Mouse (Mus musculus) heart, embryonic 14.5 days (tissue): ENCODE results near the gene Gpc3. TPM values are rescaled to one million over a fixed set of nuclear protein-coding genes. Genes with fewer than 3 reads are reported as not detected.

ENCODE experiments used
- ATAC-seq: fragments of 200-750 bp; cut with Nextera tagmentation; 2 replicates; pipeline ENCODE4 v1.8.0; 2017; ENCODE audit warnings: low read depth, moderate TSS enrichment; ENCODE audit not compliant: insufficient number of reproducible peaks, insufficient read depth, low FRiP score
- H3K27ac ChIP-seq, 2 experiments: fragments of 200-500 bp in 1 of 2; fragments of 300-500 bp in 1 of 2; sonication (generic) in 1 of 2; replicated peaks in 1 of 2; 2 replicates each; pipeline ENCODE4 v1.5.1; 2012 to 2014; ENCODE audit warnings: low read depth in 2 of 2, low read length in 2 of 2, control low read depth in 1 of 2, mild to moderate bottlenecking in 1 of 2, mixed read lengths in 1 of 2; ENCODE audit not compliant: control insufficient read depth in 1 of 2, insufficient read depth in 1 of 2
- H3K27me3 ChIP-seq: fragments of 300-500 bp; sonication (generic); 2 replicates; pipeline ENCODE4 v1.6.1; 2014; ENCODE audit warnings: mild to moderate bottlenecking, low read length, control low read depth; ENCODE audit not compliant: control insufficient read depth, insufficient read depth
- H3K36me3 ChIP-seq: fragments of 300-500 bp; sonication (generic); 2 replicates; pipeline ENCODE4 v1.6.1; 2014; ENCODE audit warnings: mild to moderate bottlenecking, control low read depth, low read length, mixed read lengths; ENCODE audit not compliant: control insufficient read depth, insufficient read depth
- H3K4me1 ChIP-seq, 2 experiments: fragments of 200-500 bp in 1 of 2; fragments of 300-500 bp in 1 of 2; sonication (generic) in 1 of 2; 2 replicates each; pipeline ENCODE4 v1.6.1; 2012 to 2014; ENCODE audit warnings: low read length in 2 of 2, control low read depth in 1 of 2, mixed read lengths in 1 of 2; ENCODE audit not compliant: control insufficient read depth in 2 of 2, insufficient read depth in 2 of 2
- H3K4me2 ChIP-seq: fragments of 300-500 bp; sonication (generic); 2 replicates; pipeline ENCODE4 v1.6.1; 2014; ENCODE audit warnings: mild to moderate bottlenecking, low read length
- H3K4me3 ChIP-seq, 2 experiments: fragments of 200-500 bp in 1 of 2; fragments of 300-500 bp in 1 of 2; sonication (generic) in 1 of 2; 2 replicates each; pipeline ENCODE4 v1.5.1; 2012 to 2014; ENCODE audit warnings: low read length in 2 of 2, mild to moderate bottlenecking in 2 of 2, control low read depth in 1 of 2, low read depth in 1 of 2, moderate library complexity in 1 of 2; ENCODE audit not compliant: control insufficient read depth in 1 of 2, insufficient read depth in 1 of 2
- H3K9ac ChIP-seq: fragments of 300-500 bp; sonication (generic); 2 replicates; pipeline ENCODE4 v1.6.1; 2014; ENCODE audit warnings: mild to moderate bottlenecking, low read length
- H3K9me3 ChIP-seq: fragments of 300-500 bp; sonication (generic); 2 replicates; pipeline ENCODE4 v1.6.1; 2016; ENCODE audit warnings: low read length, control low read depth; ENCODE audit not compliant: control insufficient read depth
- WGBS: fragments of 180-500 bp; shearing (Covaris S2); extraction: QIAGEN DNeasy Blood & Tissue Kit; methylation state at CpG from one replicate; pipeline ENCODE4 v1.1.7; 2014; 5-methylcytosine and 5-hydroxymethylcytosine counted together
- polyA plus RNA-seq: library from polyadenylated mRNA; unstranded; fragments of >200 nt; fragmentation: Nextera tagmentation; extraction: Ambion mirVana; gene quantifications from 2 replicates; pipeline ENCODE4 v1.2.1, GENCODE M21; 2014

Gpc3 gene
- polyA plus RNA-seq, 1 experiment from 2014 or later: 579 TPM

DNA sequence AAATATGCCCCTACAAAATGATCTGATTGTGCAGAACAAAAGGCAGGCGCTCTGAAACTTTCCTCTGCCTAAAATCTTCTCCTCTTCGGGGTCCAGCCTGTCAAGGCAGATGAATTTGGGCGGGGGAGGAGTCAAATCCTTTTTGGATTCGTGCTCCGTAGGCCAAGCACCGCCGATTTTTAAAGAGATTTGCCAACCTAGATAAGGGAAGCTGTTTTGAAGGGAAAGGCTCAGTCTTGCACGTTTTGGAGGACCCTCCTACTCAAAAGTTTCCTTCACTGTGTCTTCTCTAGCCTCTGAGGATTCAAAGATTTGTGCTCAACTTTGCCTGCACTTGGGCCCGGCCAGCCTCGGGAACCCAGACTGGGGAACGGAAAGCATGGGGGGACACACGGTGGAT lies 944 bp downstream of the Gpc3 start:
- WGBS: 16% methylated on average over 12 of the region's 12 CpGs
- H3K27ac ChIP-seq: peak overlapping the region; percentile 40 to 65

GRCm38 (mm10) chrX:52611987-52612670 lies 1.6 kb downstream of the Gpc3 start:
- Histone ChIP-seq H3K4me3 (peak overlapping the region; percentile 49 to 52), H3K4me2 (peak overlapping the region; percentile 68), H3K9me3 (no peaks in the 10 kb centered on the region), H3K4me1 (peaks cover 0 to 4% of the 10 kb centered on the region in 2 experiments; a peak in 2 of 4 replicates), H3K27me3 (no peaks in the 10 kb centered on the region), H3K27ac (peak overlapping the region; percentile 40 to 65; a peak in 3 of 4 replicates), H3K36me3 (no peaks in the 10 kb centered on the region), H3K9ac (peak overlapping the region; percentile 73)
- no peak for ATAC-seq
- WGBS: 20% methylated on average over 28 of the region's 28 CpGs

More for the DNA sequence above, 944 bp downstream of the Gpc3 start:
- H3K9me3 ChIP-seq: no peaks in the 10 kb centered on the region
- H3K4me3 ChIP-seq: peak overlapping the region; percentile 49 to 52
- H3K4me2 ChIP-seq: peak overlapping the region; percentile 68
- no peaks in the 10 kb centered on the region for H3K27me3 ChIP-seq
- no peaks in the 10 kb centered on the region for H3K36me3 ChIP-seq
- no peak for ATAC-seq
- H3K9ac ChIP-seq: peak overlapping the region; percentile 73
- peaks cover 0 to 8% of the 10 kb centered on the region in 2 experiments; a peak in 3 of 4 replicates for H3K4me1 ChIP-seq

DNA sequence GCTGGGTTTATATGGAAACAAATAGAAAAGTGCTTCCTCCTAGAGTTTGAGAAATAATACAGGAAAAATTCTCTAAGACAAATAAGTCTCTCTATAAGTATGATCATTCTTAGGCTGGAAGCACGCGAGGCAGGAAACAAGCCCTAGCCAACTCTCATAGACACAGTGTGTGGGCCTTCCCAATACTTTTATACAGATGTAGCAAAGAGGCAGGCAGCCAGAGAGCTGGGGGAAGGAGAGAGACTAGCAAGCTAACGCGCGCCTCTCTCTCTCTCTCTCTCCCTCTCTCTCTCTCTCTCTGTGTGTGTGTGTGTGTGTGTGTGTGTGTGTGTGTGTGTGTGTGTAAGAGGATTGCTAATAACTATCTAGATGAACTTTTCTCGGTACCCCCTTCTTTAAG lies 2.2 kb downstream of the Gpc3 start:
- Histone ChIP-seq H3K4me1 (peaks cover 0 to 4% of the 10 kb centered on the region in 2 experiments; a peak in 2 of 4 replicates), H3K9me3 (no peaks in the 10 kb centered on the region), H3K4me2 (peak overlapping the region; percentile 68), H3K36me3 (no peaks in the 10 kb centered on the region), H3K27ac (no peak overlapping the region), H3K4me3 (peak overlapping the region; percentile 49 to 52; a peak in 3 of 4 replicates), H3K27me3 (no peaks in the 10 kb centered on the region), H3K9ac (peak overlapping the region; percentile 73)
- ATAC-seq: no peak
- 24% methylated on average over 6 of the region's 6 CpGs for WGBS

GRCm38 (mm10) chrX:52603143-52603542 lies 10.6 kb downstream of the Gpc3 start:
- Histone ChIP-seq H3K27ac (no peak overlapping the region), H3K4me3 (no peak overlapping the region), H3K9me3 (no peaks in the 10 kb centered on the region), H3K4me1 (no peaks in the 10 kb centered on the region), H3K4me2 (no peak overlapping the region), H3K36me3 (peaks cover 5% of the 10 kb centered on the region; the same call in 1 of the 2 replicates), H3K27me3 (no peaks in the 10 kb centered on the region), H3K9ac (no peak overlapping the region)
- no peak for ATAC-seq
- WGBS: 66% methylated on average over 4 of the region's 4 CpGs

- no peak overlapping the region for H3K4me3 ChIP-seq
- no peaks in the 10 kb centered on the region for H3K9me3 ChIP-seq
- peaks cover 2% of the 10 kb centered on the region; the same call in 1 of the 2 replicates for H3K36me3 ChIP-seq
- no peak overlapping the region for H3K4me2 ChIP-seq
- no peak for ATAC-seq
- no peaks in the 10 kb centered on the region for H3K4me1 ChIP-seq
- WGBS: 67% methylated on average over 1 of the region's 1 CpGs
- no peak overlapping the region for H3K27ac ChIP-seq
- no peak overlapping the region for H3K9ac ChIP-seq
- H3K27me3 ChIP-seq: no peaks in the 10 kb centered on the region
Measured at GRCm38 (mm10) chrX:52599246-52599645, 14.5 kb downstream of the Gpc3 start.

- no peak for ATAC-seq
- no peak overlapping the region for H3K27ac ChIP-seq
- 0 out of 2 replicates have a peak, but pooled peaks cover 2% of the 10 kb centered on the region for H3K9me3 ChIP-seq
- no peak overlapping the region for H3K9ac ChIP-seq
- H3K36me3 ChIP-seq: 0 out of 2 replicates have a peak, but pooled peaks cover under 1% of the 10 kb centered on the region
- no peaks in the 10 kb centered on the region for H3K27me3 ChIP-seq
- H3K4me2 ChIP-seq: no peak overlapping the region
- no peak overlapping the region for H3K4me3 ChIP-seq
- H3K4me1 ChIP-seq: no peaks in the 10 kb centered on the region; a peak in 1 of 4 replicates
Measured at GRCm38 (mm10) chrX:52587671-52588070, 26.1 kb downstream of the Gpc3 start.

- Histone ChIP-seq H3K4me2 (no peak overlapping the region), H3K4me1 (peaks cover 0 to 3% of the 10 kb centered on the region in 2 experiments; a peak in 3 of 4 replicates), H3K9me3 (no peaks in the 10 kb centered on the region), H3K9ac (no peak overlapping the region), H3K27me3 (no peaks in the 10 kb centered on the region), H3K36me3 (no peaks in the 10 kb centered on the region), H3K27ac (no peak overlapping the region), H3K4me3 (no peak overlapping the region)
- no peak for ATAC-seq
- WGBS: 79% methylated on average over 4 of the region's 4 CpGs
Measured at GRCm38 (mm10) chrX:52559995-52560394, 53.8 kb downstream of the Gpc3 start.
